ENCODE assay signal across 8 mouse cellular contexts in genomic region chr12:110484824-110485584, GRCm38 (mm10). TPM values are rescaled to one million over a fixed set of nuclear protein-coding genes. Genes with fewer than 3 reads are reported as not detected.
A peak's percentile ranks its signal among the peaks of the same experiment; 100 is the strongest.
DNase-seq lines count a peak whose midpoint lies in the region; ATAC-seq and TF ChIP-seq lines count a peak whose summit lies in the region.

No protein-coding gene starts in this region.

- TF ChIP-seq CTCF in lung, embryonic 14.5 days (IDR thresholded peaks at IDR 0.05; ENCODE audit: low read depth), result no peak

- peak overlapping the region; percentile 100 for H3K27ac ChIP-seq in lung, embryonic 14.5 days (ENCODE audit: low read depth)
- peak overlapping the region; percentile 88 for H3K27ac ChIP-seq in brown adipose tissue, adult 24 weeks (replicated peaks; ENCODE audit: low read depth, low read length)

- 2% methylated on average over 17 of the region's 17 CpGs for WGBS in lung, embryonic 14.5 days

- H3K36me3 ChIP-seq in lung, embryonic 14.5 days (ENCODE audit: insufficient read depth), result peaks cover 22% of the 10 kb centered on the region; the same call in 1 of the 2 replicates

- H3K4me1 ChIP-seq in lung, embryonic 14.5 days (ENCODE audit: insufficient read depth), result peaks cover 17% of the 10 kb centered on the region
- peaks cover 24% of the 10 kb centered on the region for H3K4me1 ChIP-seq in brown adipose tissue, adult 24 weeks (ENCODE audit: control insufficient read depth, insufficient read depth, insufficient read length, low read length)

- ATAC-seq in lung, embryonic 14.5 days (ENCODE audit: insufficient read depth), result peak; percentile 47
- ATAC-seq in hematopoietic stem cell, adult 5-6 weeks (replicated peaks in 1 of 2; ENCODE audit: insufficient read depth in 1 of 2, low FRiP score in 2 of 2, low TSS enrichment in 1 of 2, low read depth in 1 of 2, poor library complexity in 2 of 2, severe bottlenecking in 2 of 2), result peak; percentile 14 to 20; a peak in 2 of 4 replicates
- ATAC-seq in megakaryocyte, adult 5-6 weeks (ENCODE audit: poor library complexity, severe bottlenecking), result peak; percentile 30

- H3K4me3 ChIP-seq in lung, embryonic 14.5 days (ENCODE audit: low read depth, low read length), result peak overlapping the region; percentile 52
- H3K4me3 ChIP-seq in brown adipose tissue, adult 24 weeks (ENCODE audit: insufficient read depth, low read depth, low read length), result peak overlapping the region; percentile 92

- no peaks in the 10 kb centered on the region for H3K9me3 ChIP-seq in lung, embryonic 14.5 days (ENCODE audit: low read depth, low read length)

- no peaks in the 10 kb centered on the region for H3K27me3 ChIP-seq in lung, embryonic 14.5 days (ENCODE audit: insufficient read depth, low read length)

- H3K9ac ChIP-seq in lung, embryonic 14.5 days, result peak overlapping the region; percentile 87

- peak overlapping the region; percentile 94 for H3K4me2 ChIP-seq in lung, embryonic 14.5 days

- peak; percentile 28 for DNase-seq in lung, embryonic 14.5 days
- DNase-seq in lung, postnatal 4 days, result no peak
- DNase-seq in T-cell, adult 2 months (ENCODE audit: low spot score), result no peak
- DNase-seq in layer of hippocampus, adult 8-10 months (ENCODE audit: low spot score in 2 of 2), result no peak
- no peak for DNase-seq in thymus, adult 18-20 months

RNA-seq across cellular contexts. Expression of gene Ppp2r5c, which starts 38.1 kb away (rescaled TPM):
- polyA plus RNA-seq in lung, embryonic 14.5 days (2014; fragmentation: Nextera tagmentation; extraction: Ambion mirVana), result 180 and 188 TPM in 2 replicates
- polyA plus RNA-seq in brown adipose tissue, adult 24 weeks (2012; ENCODE audit: insufficient read depth, insufficient read length, missing spikeins), result 44.0 and 64.3 TPM in 2 replicates
- 222 and 248 TPM in 2 replicates for total RNA-seq in hematopoietic stem cell, adult 5-6 weeks (2017)
- 164 and 178 TPM in 2 replicates for total RNA-seq in megakaryocyte, adult 5-6 weeks (2015)
- 293 and 306 TPM in 2 replicates for total RNA-seq in megakaryocyte, adult 5-6 weeks (2017)
- 100 to 1,000 TPM; 227 to 249 (median 241) TPM for total RNA-seq in layer of hippocampus, adult 8-10 months (2022)
